8 mouse cellular contexts compared by ENCODE assay signal in genomic region chr1:172525027-172525764, GRCm38 (mm10). TPM values are rescaled to one million over a fixed set of nuclear protein-coding genes. Genes with fewer than 3 reads are reported as not detected.
A peak's percentile ranks its signal among the peaks of the same experiment; 100 is the strongest.
DNase-seq lines count a peak whose midpoint lies in the region; ATAC-seq and TF ChIP-seq lines count a peak whose summit lies in the region.

No protein-coding gene starts in this region.

- H3K4me2 ChIP-seq in forebrain, embryonic 15.5 days (replicated peaks): no peak overlapping the region

- H3K27me3 ChIP-seq in forebrain, embryonic 10.5 days (ENCODE audit: poor library complexity, severe bottlenecking): peaks cover 37% of the 10 kb centered on the region
- 0 out of 2 replicates have a peak, but pooled peaks cover 3% of the 10 kb centered on the region for H3K27me3 ChIP-seq in forebrain, embryonic 15.5 days
- H3K27me3 ChIP-seq in kidney, adult 2 months (replicated peaks; ENCODE audit: control insufficient read depth, insufficient read depth, low read length): no peaks in the 10 kb centered on the region

- H3K36me3 ChIP-seq in forebrain, embryonic 10.5 days (replicated peaks): no peaks in the 10 kb centered on the region
- no peaks in the 10 kb centered on the region for H3K36me3 ChIP-seq in forebrain, embryonic 15.5 days
- no peaks in the 10 kb centered on the region for H3K36me3 ChIP-seq in ES-E14 (ENCODE audit: control insufficient read depth, insufficient read depth, low read length, poor library complexity, severe bottlenecking)
- H3K36me3 ChIP-seq in kidney, adult 2 months (ENCODE audit: control insufficient read depth, insufficient read depth, low read length): no peaks in the 10 kb centered on the region

- TF ChIP-seq CTCF in kidney, adult 2 months (conservative IDR thresholded peaks at IDR 0.05; ENCODE audit: insufficient read depth, insufficient read length, low read depth, low read length): peak; percentile 28; the same call in 1 of the 2 replicates

- H3K27ac ChIP-seq in forebrain, embryonic 10.5 days: peak overlapping the region; percentile 44; the same call in 1 of the 2 replicates
- H3K27ac ChIP-seq in forebrain, embryonic 15.5 days (replicated peaks): no peak overlapping the region
- no peak overlapping the region for H3K27ac ChIP-seq in ES-E14 (ENCODE audit: insufficient read depth, low read depth, low read length, poor library complexity, severe bottlenecking)
- peak overlapping the region; percentile 32; the same call in 1 of the 2 replicates for H3K27ac ChIP-seq in kidney, adult 2 months (ENCODE audit: insufficient read depth, low read depth, low read length)

- H3K9me3 ChIP-seq in forebrain, embryonic 10.5 days: no peaks in the 10 kb centered on the region
- H3K9me3 ChIP-seq in forebrain, embryonic 15.5 days: no peaks in the 10 kb centered on the region
- no peaks in the 10 kb centered on the region for H3K9me3 ChIP-seq in ES-E14 (ENCODE audit: control insufficient read depth, insufficient read depth, low read depth, low read length)

- peaks cover 40% of the 10 kb centered on the region for H3K4me1 ChIP-seq in forebrain, embryonic 10.5 days
- peaks cover 14% of the 10 kb centered on the region for H3K4me1 ChIP-seq in forebrain, embryonic 15.5 days
- peaks cover 0 to 11% of the 10 kb centered on the region in 2 experiments; a peak in 2 of 4 replicates for H3K4me1 ChIP-seq in ES-E14 (ENCODE audit: control insufficient read depth in 2 of 2, insufficient read depth in 2 of 2, low read length in 2 of 2, poor library complexity in 1 of 2)
- H3K4me1 ChIP-seq in kidney, adult 2 months (ENCODE audit: control insufficient read depth, insufficient read depth, low read length): no peaks in the 10 kb centered on the region

- in situ Hi-C loops in ES-E14 (cut with MboI; ENCODE audit: low sequenced_read_pairs in 2 of 2, unreplicated experiment in 2 of 2): no loop called here

- 59% methylated on average over 15 of the region's 15 CpGs for WGBS in forebrain, embryonic 10.5 days
- 52% methylated on average over 15 of the region's 15 CpGs for WGBS in forebrain, embryonic 15.5 days
- 29% methylated on average over 15 of the region's 15 CpGs for WGBS in kidney, adult 2 months

- DNase-seq in forebrain, embryonic 10.5 days (ENCODE audit: extremely low spot score, low spot score): no peak
- no peak for DNase-seq in ES-E14 (ENCODE audit: low read depth, low spot score)
- peak; percentile 89 for DNase-seq in heart, adult 8-10 months (ENCODE audit: low spot score)
- peak; percentile 79 for DNase-seq in kidney, adult 2 months
- DNase-seq in lung, postnatal 14 days: peak; percentile 51
- no peak for DNase-seq in frontal cortex, postnatal 25 days (ENCODE audit: low spot score in 2 of 2)
- no peak for DNase-seq in c-Kit-positive CD71-positive TER-119-positive erythroid progenitor cells, embryonic 14.5 days (ENCODE audit: low spot score)

- H3K4me3 ChIP-seq in forebrain, embryonic 10.5 days: no peak overlapping the region
- no peak overlapping the region for H3K4me3 ChIP-seq in forebrain, embryonic 15.5 days
- H3K4me3 ChIP-seq in ES-E14 (ENCODE audit: insufficient read depth in 1 of 2, low read depth in 1 of 2, low read length in 2 of 2, poor library complexity in 1 of 2, severe bottlenecking in 1 of 2): no peak overlapping the region
- no peak overlapping the region for H3K4me3 ChIP-seq in kidney, adult 2 months (ENCODE audit: insufficient read depth, low read depth, low read length)

- no peak overlapping the region for H3K9ac ChIP-seq in forebrain, embryonic 15.5 days (replicated peaks)
- no peak overlapping the region for H3K9ac ChIP-seq in ES-E14 (ENCODE audit: insufficient read depth, low read depth, low read length, poor library complexity, severe bottlenecking)

- ATAC-seq in forebrain, embryonic 15.5 days (replicated peaks): no peak

- no peak for TF ChIP-seq POLR2A in kidney, adult 2 months (IDR thresholded peaks at IDR 0.05; ENCODE audit: low read depth, low read length)

TF ChIP-seq in ES-E14, 5 proteins besides CTCF, POLR2A, EP300 and RAD21:
- TF ChIP-seq ZNF384 (IDR thresholded peaks at IDR 0.05; ENCODE audit: low read depth, low read length) (peak; percentile 88), MAFK (IDR thresholded peaks at IDR 0.05; ENCODE audit: insufficient read depth, low read depth, low read length) (no peak)

RNA-seq across cellular contexts. Expression of gene Cfap45, which starts 4.6 kb away (rescaled TPM):
- polyA plus RNA-seq in forebrain, embryonic 10.5 days (2016; fragmentation: Nextera tagmentation; extraction: Ambion mirVana): 1.4 and 1.6 TPM in 2 replicates
- 1.9 and 3.1 TPM in 2 replicates for polyA plus RNA-seq in forebrain, embryonic 15.5 days (2015; fragmentation: Nextera tagmentation; extraction: Ambion mirVana)
- 0.67 and 1.2 TPM in 2 replicates for total RNA-seq in ES-E14 (2012; rRNA removed)
- under 1 TPM; 0.19 to 0.98 (median 0.46) TPM for total RNA-seq in heart, adult 8-10 months (2022)
- 0.33 and 0.79 TPM in 2 replicates for polyA plus RNA-seq in kidney, adult 2 months (2012; rRNA removed)

RNA-seq across cellular contexts. Expression of gene Tagln2, which starts 25.3 kb away (rescaled TPM):
- polyA plus RNA-seq in forebrain, embryonic 10.5 days (2016; fragmentation: Nextera tagmentation; extraction: Ambion mirVana): 69.7 and 71.1 TPM in 2 replicates
- 46.6 and 52.7 TPM in 2 replicates for polyA plus RNA-seq in forebrain, embryonic 15.5 days (2015; fragmentation: Nextera tagmentation; extraction: Ambion mirVana)
- total RNA-seq in ES-E14 (2012; rRNA removed): 112 and 131 TPM in 2 replicates
- total RNA-seq in heart, adult 8-10 months (2022): 10 to 100 TPM; 37.8 to 77.3 (median 50.1) TPM
- 202 and 286 TPM in 2 replicates for polyA plus RNA-seq in kidney, adult 2 months (2012; rRNA removed)

RNA-seq across cellular contexts. Expression of gene Vsig8, which starts 30.5 kb away (rescaled TPM):
- 0.09 TPM in 1 of 2 replicates, not detected in the other for polyA plus RNA-seq in forebrain, embryonic 10.5 days (2016; fragmentation: Nextera tagmentation; extraction: Ambion mirVana)
- 0.14 and 0.20 TPM in 2 replicates for polyA plus RNA-seq in forebrain, embryonic 15.5 days (2015; fragmentation: Nextera tagmentation; extraction: Ambion mirVana)
- 0.09 and 0.26 TPM in 2 replicates for total RNA-seq in ES-E14 (2012; rRNA removed)
- total RNA-seq in heart, adult 8-10 months (2022): not detected
- 0.38 and 0.41 TPM in 2 replicates for polyA plus RNA-seq in kidney, adult 2 months (2012; rRNA removed)

RNA-seq across cellular contexts. Expression of gene Igsf9, which starts 43.6 kb away (rescaled TPM):
- 81.7 and 82.5 TPM in 2 replicates for polyA plus RNA-seq in forebrain, embryonic 10.5 days (2016; fragmentation: Nextera tagmentation; extraction: Ambion mirVana)
- polyA plus RNA-seq in forebrain, embryonic 15.5 days (2015; fragmentation: Nextera tagmentation; extraction: Ambion mirVana): 74.0 and 78.3 TPM in 2 replicates
- total RNA-seq in ES-E14 (2012; rRNA removed): 45.6 and 80.3 TPM in 2 replicates
- under 1 TPM; 0.12 to 0.87 (median 0.78) TPM for total RNA-seq in heart, adult 8-10 months (2022)
- polyA plus RNA-seq in kidney, adult 2 months (2012; rRNA removed): 15.4 and 20.7 TPM in 2 replicates

RNA-seq across cellular contexts. Expression of gene Slamf9, which starts 50.0 kb away (rescaled TPM):
- not detected in 2 replicates for polyA plus RNA-seq in forebrain, embryonic 10.5 days (2016; fragmentation: Nextera tagmentation; extraction: Ambion mirVana)
- polyA plus RNA-seq in forebrain, embryonic 15.5 days (2015; fragmentation: Nextera tagmentation; extraction: Ambion mirVana): not detected in 2 replicates
- total RNA-seq in ES-E14 (2012; rRNA removed): 1.6 and 2.7 TPM in 2 replicates
- 1 to 10 TPM in 2 of 4 experiments, under 1 TPM in 2; 0.27 to 2.3 (median 1.1) TPM for total RNA-seq in heart, adult 8-10 months (2022)
- polyA plus RNA-seq in kidney, adult 2 months (2012; rRNA removed): 19.2 and 20.2 TPM in 2 replicates

Comparison
In these comparisons a context has a peak if more than half of its experiments do, and no peak if none do; other contexts are left out.
1. H3K27ac ChIP-seq: peak in forebrain, embryonic 10.5 days (single experiment) and kidney, adult 2 months (single experiment); none in forebrain, embryonic 15.5 days (single experiment) and ES-E14 (single experiment).
2. DNase-seq: peak in heart, adult 8-10 months (single experiment), kidney, adult 2 months (single experiment) and lung, postnatal 14 days (single experiment); none in forebrain, embryonic 10.5 days (single experiment), ES-E14 (single experiment), frontal cortex, postnatal 25 days (0 of 2) and c-Kit-positive CD71-positive TER-119-positive erythroid progenitor cells, embryonic 14.5 days (single experiment).